Mouse (Mus musculus) midbrain, embryonic 15.5 days (tissue): ENCODE measurements at regions not wholly inside any gene's neighbourhood (a gene's known extent, or its start where the extent isn't known, plus 50 kb on each side); places are given as distances from the start of the nearest gene placed in this dataset.

Experiments used
- ATAC-seq: fragments of 200-750 bp; cut with Nextera tagmentation; replicated peaks from 2 replicates; pipeline ENCODE4 v1.8.0; 2017; ENCODE audit warnings: moderate TSS enrichment
- H3K27ac ChIP-seq: fragments of 300-500 bp; sonication (generic); 2 replicates; pipeline ENCODE4 v1.5.1; 2015; ENCODE audit warnings: mild to moderate bottlenecking, inconsistent platforms
- H3K27me3 ChIP-seq: fragments of 300-500 bp; sonication (generic); replicated peaks from 2 replicates; pipeline ENCODE4 v1.6.1; 2015; ENCODE audit warnings: inconsistent platforms
- H3K36me3 ChIP-seq: fragments of 300-500 bp; sonication (generic); replicated peaks from 2 replicates; pipeline ENCODE4 v1.6.1; 2015; ENCODE audit warnings: inconsistent platforms
- H3K4me1 ChIP-seq: fragments of 300-500 bp; sonication (generic); 2 replicates; pipeline ENCODE4 v1.6.1; 2015; ENCODE audit warnings: inconsistent platforms
- H3K4me2 ChIP-seq: fragments of 300-500 bp; sonication (generic); 2 replicates; pipeline ENCODE4 v1.6.1; 2015; ENCODE audit warnings: inconsistent platforms, mild to moderate bottlenecking, moderate library complexity
- H3K4me3 ChIP-seq: fragments of 300-500 bp; sonication (generic); 2 replicates; pipeline ENCODE4 v1.5.1; 2015; ENCODE audit warnings: mild to moderate bottlenecking, inconsistent platforms
- H3K9ac ChIP-seq: fragments of 300-500 bp; sonication (generic); 2 replicates; pipeline ENCODE4 v1.6.1; 2015; ENCODE audit warnings: mild to moderate bottlenecking, inconsistent platforms
- H3K9me3 ChIP-seq: fragments of 300-500 bp; sonication (generic); 2 replicates; pipeline ENCODE4 v1.6.1; 2016; ENCODE audit warnings: inconsistent platforms
- WGBS: fragments of 180-500 bp; shearing (Covaris S2); methylation state at CpG from one replicate; pipeline ENCODE4 v1.1.7; 2015; ENCODE audit warnings: mixed read lengths; 5-methylcytosine and 5-hydroxymethylcytosine counted together

GRCm38 (mm10) chr12:9655794-9656193 is 85.9 kb downstream of the Osr1 start:
- Histone ChIP-seq H3K4me2 (no peak overlapping the region), H3K9me3 (no peaks in the 10 kb centered on the region), H3K27me3 (no peaks in the 10 kb centered on the region), H3K36me3 (no peaks in the 10 kb centered on the region), H3K4me1 (no peaks in the 10 kb centered on the region), H3K4me3 (no peak overlapping the region), H3K27ac (no peak overlapping the region), H3K9ac (no peak overlapping the region)
- WGBS: 67% methylated on average over 1 of the region's 1 CpGs
- ATAC-seq: no peak

GRCm38 (mm10) chr12:9656324-9656723 is 86.4 kb downstream of the Osr1 start:
- Histone ChIP-seq H3K4me1 (no peaks in the 10 kb centered on the region), H3K4me2 (no peak overlapping the region), H3K9ac (no peak overlapping the region), H3K36me3 (no peaks in the 10 kb centered on the region), H3K27ac (no peak overlapping the region), H3K9me3 (no peaks in the 10 kb centered on the region), H3K27me3 (no peaks in the 10 kb centered on the region), H3K4me3 (no peak overlapping the region)
- 70% methylated on average over 3 of the region's 3 CpGs for WGBS
- ATAC-seq: no peak

- Histone ChIP-seq H3K27me3 (no peaks in the 10 kb centered on the region), H3K27ac (no peak overlapping the region), H3K4me3 (no peak overlapping the region), H3K4me1 (no peaks in the 10 kb centered on the region), H3K36me3 (no peaks in the 10 kb centered on the region), H3K9me3 (no peaks in the 10 kb centered on the region), H3K4me2 (no peak overlapping the region), H3K9ac (no peak overlapping the region)
- 78% methylated on average over 8 of the region's 8 CpGs for WGBS
- no peak for ATAC-seq
Measured at GRCm38 (mm10) chr12:9657199-9657766, 87.4 kb downstream of the Osr1 start.

GRCm38 (mm10) chr12:9657793-9658192 is 87.9 kb downstream of the Osr1 start:
- H3K4me1 ChIP-seq: no peaks in the 10 kb centered on the region
- no peak overlapping the region for H3K27ac ChIP-seq
- no peak for ATAC-seq
- H3K4me2 ChIP-seq: no peak overlapping the region
- no peak overlapping the region for H3K4me3 ChIP-seq
- H3K27me3 ChIP-seq: no peaks in the 10 kb centered on the region
- H3K9me3 ChIP-seq: no peaks in the 10 kb centered on the region
- H3K9ac ChIP-seq: no peak overlapping the region
- WGBS: 74% methylated on average over 8 of the region's 8 CpGs
- H3K36me3 ChIP-seq: no peaks in the 10 kb centered on the region

GRCm38 (mm10) chr12:9660299-9660698 is 90.4 kb downstream of the Osr1 start:
- Histone ChIP-seq H3K27me3 (no peaks in the 10 kb centered on the region), H3K4me3 (no peak overlapping the region), H3K9me3 (no peaks in the 10 kb centered on the region), H3K4me2 (no peak overlapping the region), H3K9ac (no peak overlapping the region), H3K27ac (no peak overlapping the region), H3K36me3 (no peaks in the 10 kb centered on the region), H3K4me1 (no peaks in the 10 kb centered on the region)
- 49% methylated on average over 1 of the region's 1 CpGs for WGBS
- no peak for ATAC-seq

- no peak for ATAC-seq
- H3K27me3 ChIP-seq: no peaks in the 10 kb centered on the region
- no peak overlapping the region for H3K4me2 ChIP-seq
- no peaks in the 10 kb centered on the region for H3K4me1 ChIP-seq
- H3K9me3 ChIP-seq: no peaks in the 10 kb centered on the region
- no peak overlapping the region for H3K4me3 ChIP-seq
- H3K36me3 ChIP-seq: no peaks in the 10 kb centered on the region
- H3K27ac ChIP-seq: no peak overlapping the region
- no peak overlapping the region for H3K9ac ChIP-seq
Measured at GRCm38 (mm10) chr12:9688776-9689175, 118.9 kb downstream of the Osr1 start.

- no peaks in the 10 kb centered on the region for H3K4me1 ChIP-seq
- H3K4me2 ChIP-seq: no peak overlapping the region
- H3K9ac ChIP-seq: no peak overlapping the region
- H3K27ac ChIP-seq: no peak overlapping the region
- no peak for ATAC-seq
- no peaks in the 10 kb centered on the region for H3K9me3 ChIP-seq
- WGBS: 88% methylated on average over 4 of the region's 4 CpGs
- H3K36me3 ChIP-seq: no peaks in the 10 kb centered on the region
- H3K27me3 ChIP-seq: no peaks in the 10 kb centered on the region
- H3K4me3 ChIP-seq: no peak overlapping the region
Measured at GRCm38 (mm10) chr12:9689541-9689940, 119.6 kb downstream of the Osr1 start.

GRCm38 (mm10) chr12:9732921-9733320 is 163.0 kb downstream of the Osr1 start:
- H3K27ac ChIP-seq: no peak overlapping the region
- no peaks in the 10 kb centered on the region for H3K4me1 ChIP-seq
- H3K9me3 ChIP-seq: no peaks in the 10 kb centered on the region
- no peak overlapping the region for H3K4me2 ChIP-seq
- no peaks in the 10 kb centered on the region for H3K27me3 ChIP-seq
- no peak overlapping the region for H3K4me3 ChIP-seq
- H3K9ac ChIP-seq: no peak overlapping the region
- no peaks in the 10 kb centered on the region for H3K36me3 ChIP-seq
- 70% methylated on average over 1 of the region's 1 CpGs for WGBS
- no peak for ATAC-seq

GRCm38 (mm10) chr12:9744709-9745395 is 174.9 kb downstream of the Osr1 start:
- 89% methylated on average over 6 of the region's 6 CpGs for WGBS
- H3K4me1 ChIP-seq: no peaks in the 10 kb centered on the region
- H3K27me3 ChIP-seq: no peaks in the 10 kb centered on the region
- H3K36me3 ChIP-seq: no peaks in the 10 kb centered on the region
- H3K9me3 ChIP-seq: no peaks in the 10 kb centered on the region
- no peak overlapping the region for H3K4me2 ChIP-seq
- ATAC-seq: no peak
- H3K27ac ChIP-seq: no peak overlapping the region
- no peak overlapping the region for H3K9ac ChIP-seq
- H3K4me3 ChIP-seq: no peak overlapping the region

- H3K4me1 ChIP-seq: no peaks in the 10 kb centered on the region
- no peak overlapping the region for H3K4me3 ChIP-seq
- no peak overlapping the region for H3K4me2 ChIP-seq
- no peak overlapping the region for H3K9ac ChIP-seq
- H3K36me3 ChIP-seq: no peaks in the 10 kb centered on the region
- ATAC-seq: no peak
- H3K9me3 ChIP-seq: no peaks in the 10 kb centered on the region
- H3K27me3 ChIP-seq: no peaks in the 10 kb centered on the region
- 92% methylated on average over 6 of the region's 6 CpGs for WGBS
- no peak overlapping the region for H3K27ac ChIP-seq
Measured at GRCm38 (mm10) chr12:9751261-9752078, 181.6 kb downstream of the Osr1 start.

GRCm38 (mm10) chr12:9752079-9752450 is 182.1 kb downstream of the Osr1 start:
- WGBS: 74% methylated on average over 6 of the region's 6 CpGs
- Histone ChIP-seq H3K9ac (no peak overlapping the region), H3K4me2 (no peak overlapping the region), H3K4me1 (no peaks in the 10 kb centered on the region), H3K27me3 (no peaks in the 10 kb centered on the region), H3K4me3 (no peak overlapping the region), H3K9me3 (no peaks in the 10 kb centered on the region), H3K27ac (no peak overlapping the region), H3K36me3 (no peaks in the 10 kb centered on the region)
- no peak for ATAC-seq

GRCm38 (mm10) chr12:9756411-9756810 is 186.5 kb downstream of the Osr1 start:
- no peaks in the 10 kb centered on the region for H3K4me1 ChIP-seq
- H3K4me3 ChIP-seq: no peak overlapping the region
- H3K36me3 ChIP-seq: no peaks in the 10 kb centered on the region
- no peak for ATAC-seq
- no peak overlapping the region for H3K4me2 ChIP-seq
- WGBS: 90% methylated on average over 1 of the region's 1 CpGs
- no peaks in the 10 kb centered on the region for H3K9me3 ChIP-seq
- no peaks in the 10 kb centered on the region for H3K27me3 ChIP-seq
- H3K27ac ChIP-seq: no peak overlapping the region
- H3K9ac ChIP-seq: no peak overlapping the region

GRCm38 (mm10) chr12:9760818-9761217 is 190.9 kb downstream of the Osr1 start:
- no peaks in the 10 kb centered on the region for H3K9me3 ChIP-seq
- no peak overlapping the region for H3K27ac ChIP-seq
- H3K27me3 ChIP-seq: no peaks in the 10 kb centered on the region
- ATAC-seq: no peak
- no peaks in the 10 kb centered on the region for H3K4me1 ChIP-seq
- H3K9ac ChIP-seq: no peak overlapping the region
- no peaks in the 10 kb centered on the region for H3K36me3 ChIP-seq
- H3K4me3 ChIP-seq: no peak overlapping the region
- no peak overlapping the region for H3K4me2 ChIP-seq
- 75% methylated on average over 5 of the region's 5 CpGs for WGBS
